Mouse (Mus musculus) G1E (cell line): ENCODE results near the gene Tpo.

Experiments
- CTCF ChIP-seq: IDR thresholded peaks from 2 replicates; pipeline ENCODE4 v1.5.1; 2012; ENCODE audit warnings: low read depth, low read length, inconsistent platforms, mixed read lengths
- GATA1 ChIP-seq: IDR thresholded peaks from 2 replicates; pipeline ENCODE4 v1.6.1; 2012; ENCODE audit warnings: borderline replicate concordance, low read length, inconsistent platforms, mixed read lengths
- POLR2AphosphoS5 ChIP-seq: IDR thresholded peaks from 2 replicates; pipeline ENCODE4 v1.6.1; 2012; ENCODE audit warnings: low read depth, low read length, inconsistent platforms; ENCODE audit not compliant: insufficient replicate concordance

GRCm38 (mm10) chr12:30017131-30017530 is 115.3 kb downstream of the Tpo start:
- no peak for TF ChIP-seq CTCF
- TF ChIP-seq POLR2AphosphoS5 = no peak
- no peak for TF ChIP-seq GATA1
